Mouse (Mus musculus): ENCODE measurements around the gene Tns1. TPM values are rescaled to one million over a fixed set of nuclear protein-coding genes. Genes with fewer than 3 reads are reported as not detected.

Gene Tns1
- polyA plus RNA-seq, 1 experiment from 2014 or later = 17.1 TPM

GRCm38 (mm10) chr1:74051349-74051748 is 72.9 kb downstream of the Tns1 start:
- no peak overlapping the region for H3K4me2 ChIP-seq (replicated peaks)
- H3K9me3 ChIP-seq = no peaks in the 10 kb centered on the region
- H3K4me1 ChIP-seq = no peaks in the 10 kb centered on the region
- no peaks in the 10 kb centered on the region for H3K27me3 ChIP-seq
- H3K4me3 ChIP-seq = no peak overlapping the region
- no peak overlapping the region for H3K27ac ChIP-seq (replicated peaks)
- H3K36me3 ChIP-seq = no peaks in the 10 kb centered on the region
- no peak for ATAC-seq (ENCODE audit: low FRiP score, low read depth)
- 64% methylated on average over 2 of the region's 2 CpGs for WGBS
- H3K9ac ChIP-seq (replicated peaks) = no peak overlapping the region

- Histone ChIP-seq H3K9me3 (no peaks in the 10 kb centered on the region), H3K4me2 (replicated peaks) (no peak overlapping the region), H3K4me3 (no peak overlapping the region), H3K36me3 (no peaks in the 10 kb centered on the region), H3K9ac (replicated peaks) (no peak overlapping the region), H3K27me3 (no peaks in the 10 kb centered on the region), H3K27ac (replicated peaks) (no peak overlapping the region), H3K4me1 (no peaks in the 10 kb centered on the region)
- WGBS = 85% methylated on average over 17 of the region's 17 CpGs
- ATAC-seq (ENCODE audit: low FRiP score, low read depth) = no peak
These were observed 74.8 kb downstream of the Tns1 start for GRCm38 (mm10) chr1:74049430-74049829.

GRCm38 (mm10) chr1:74047722-74048121 is 76.5 kb downstream of the Tns1 start:
- Histone ChIP-seq H3K9me3 (no peaks in the 10 kb centered on the region), H3K4me2 (replicated peaks) (no peak overlapping the region)
- 79% methylated on average over 6 of the region's 6 CpGs for WGBS

GRCm38 (mm10) chr1:74047311-74047710 is 76.9 kb downstream of the Tns1 start:
- Histone ChIP-seq H3K4me1 (peaks cover 13% of the 10 kb centered on the region), H3K9ac (replicated peaks) (no peak overlapping the region), H3K9me3 (no peaks in the 10 kb centered on the region), H3K36me3 (no peaks in the 10 kb centered on the region), H3K4me2 (replicated peaks) (no peak overlapping the region), H3K27ac (replicated peaks) (no peak overlapping the region), H3K27me3 (no peaks in the 10 kb centered on the region; the same call in 1 of the 2 replicates), H3K4me3 (no peak overlapping the region)
- ATAC-seq (ENCODE audit: low FRiP score, low read depth) = no peak
- WGBS = 84% methylated on average over 2 of the region's 2 CpGs

More at GRCm38 (mm10) chr1:74047722-74048121, 76.5 kb downstream of the Tns1 start:
- no peak overlapping the region for H3K4me3 ChIP-seq
- no peak overlapping the region for H3K9ac ChIP-seq (replicated peaks)
- peaks cover 9% of the 10 kb centered on the region for H3K4me1 ChIP-seq
- no peak overlapping the region for H3K27ac ChIP-seq (replicated peaks)
- no peaks in the 10 kb centered on the region for H3K36me3 ChIP-seq
- no peaks in the 10 kb centered on the region for H3K27me3 ChIP-seq
- ATAC-seq (ENCODE audit: low FRiP score, low read depth) = no peak

- 91% methylated on average over 2 of the region's 2 CpGs for WGBS
- Histone ChIP-seq H3K4me2 (replicated peaks) (no peak overlapping the region), H3K4me3 (no peak overlapping the region), H3K9me3 (no peaks in the 10 kb centered on the region), H3K36me3 (no peaks in the 10 kb centered on the region), H3K27ac (replicated peaks) (no peak overlapping the region), H3K4me1 (peaks cover 24% of the 10 kb centered on the region), H3K27me3 (no peaks in the 10 kb centered on the region; the same call in 1 of the 2 replicates), H3K9ac (replicated peaks) (no peak overlapping the region)
- ATAC-seq (ENCODE audit: low FRiP score, low read depth) = no peak
These were observed 79.2 kb downstream of the Tns1 start for GRCm38 (mm10) chr1:74045034-74045433.

- Histone ChIP-seq H3K4me3 (no peak overlapping the region), H3K4me2 (replicated peaks) (no peak overlapping the region), H3K9ac (replicated peaks) (no peak overlapping the region), H3K27ac (replicated peaks) (no peak overlapping the region), H3K4me1 (peaks cover 24% of the 10 kb centered on the region), H3K27me3 (no peaks in the 10 kb centered on the region; the same call in 1 of the 2 replicates), H3K36me3 (no peaks in the 10 kb centered on the region), H3K9me3 (no peaks in the 10 kb centered on the region)
- no peak for ATAC-seq (ENCODE audit: low FRiP score, low read depth)
- WGBS = 69% methylated on average over 1 of the region's 1 CpGs
These were observed 79.8 kb downstream of the Tns1 start for GRCm38 (mm10) chr1:74044421-74044820.

- no peaks in the 10 kb centered on the region; the same call in 1 of the 2 replicates for H3K27me3 ChIP-seq
- H3K4me3 ChIP-seq = no peak overlapping the region
- no peak overlapping the region for H3K9ac ChIP-seq (replicated peaks)
- no peak for ATAC-seq (ENCODE audit: low FRiP score, low read depth)
- WGBS = 76% methylated on average over 4 of the region's 4 CpGs
- no peak overlapping the region for H3K4me2 ChIP-seq (replicated peaks)
- H3K36me3 ChIP-seq = no peaks in the 10 kb centered on the region
- H3K4me1 ChIP-seq = peaks cover 24% of the 10 kb centered on the region
- no peak overlapping the region for H3K27ac ChIP-seq (replicated peaks)
- H3K9me3 ChIP-seq = no peaks in the 10 kb centered on the region
These were observed 80.6 kb downstream of the Tns1 start for GRCm38 (mm10) chr1:74043584-74044105.

GRCm38 (mm10) chr1:74042711-74043467 is 81.4 kb downstream of the Tns1 start:
- 0 out of 2 replicates have a peak overlapping the region, but pooled peaks have one; percentile 6 for H3K27ac ChIP-seq (replicated peaks)
- H3K36me3 ChIP-seq = no peaks in the 10 kb centered on the region
- no peak overlapping the region for H3K4me2 ChIP-seq (replicated peaks)
- H3K9ac ChIP-seq (replicated peaks) = no peak overlapping the region
- WGBS = 53% methylated on average over 3 of the region's 3 CpGs
- peaks cover 24% of the 10 kb centered on the region for H3K4me1 ChIP-seq
- H3K9me3 ChIP-seq = no peaks in the 10 kb centered on the region
- no peaks in the 10 kb centered on the region; the same call in 1 of the 2 replicates for H3K27me3 ChIP-seq
- H3K4me3 ChIP-seq = no peak overlapping the region
- no peak for ATAC-seq (ENCODE audit: low FRiP score, low read depth)

GRCm38 (mm10) chr1:74041692-74042091 is 82.6 kb downstream of the Tns1 start:
- Histone ChIP-seq H3K4me2 (replicated peaks) (no peak overlapping the region), H3K4me3 (no peak overlapping the region), H3K27me3 (peaks cover 10% of the 10 kb centered on the region), H3K9me3 (no peaks in the 10 kb centered on the region), H3K4me1 (peaks cover 31% of the 10 kb centered on the region), H3K27ac (replicated peaks) (no peak overlapping the region), H3K36me3 (no peaks in the 10 kb centered on the region), H3K9ac (replicated peaks) (0 out of 2 replicates have a peak overlapping the region, but pooled peaks have one; percentile 6)
- WGBS = 50% methylated on average over 8 of the region's 8 CpGs
- no peak for ATAC-seq (ENCODE audit: low FRiP score, low read depth)

GRCm38 (mm10) chr1:74041178-74041577 is 83.1 kb downstream of the Tns1 start:
- ATAC-seq (ENCODE audit: low FRiP score, low read depth) = no peak
- Histone ChIP-seq H3K36me3 (no peaks in the 10 kb centered on the region), H3K4me2 (replicated peaks) (no peak overlapping the region), H3K9me3 (no peaks in the 10 kb centered on the region), H3K4me3 (no peak overlapping the region), H3K9ac (replicated peaks) (0 out of 2 replicates have a peak overlapping the region, but pooled peaks have one; percentile 6), H3K4me1 (peaks cover 33% of the 10 kb centered on the region), H3K27ac (replicated peaks) (0 out of 2 replicates have a peak overlapping the region, but pooled peaks have one; percentile 10), H3K27me3 (peaks cover 15% of the 10 kb centered on the region)
- 80% methylated on average over 7 of the region's 7 CpGs for WGBS

GRCm38 (mm10) chr1:74036560-74037390 is 87.5 kb downstream of the Tns1 start:
- ATAC-seq (ENCODE audit: low FRiP score, low read depth) = peak; percentile 41; the same call in 1 of the 2 replicates
- H3K4me1 ChIP-seq = peaks cover 16% of the 10 kb centered on the region
- peak overlapping the region; percentile 37 for H3K9ac ChIP-seq (replicated peaks)

More at GRCm38 (mm10) chr1:74036560-74037390, 87.5 kb downstream of the Tns1 start:
- H3K4me3 ChIP-seq = peak overlapping the region; percentile 39
- 3% methylated on average over 40 of the region's 40 CpGs for WGBS
- no peaks in the 10 kb centered on the region for H3K9me3 ChIP-seq
- no peak overlapping the region for H3K27ac ChIP-seq (replicated peaks)
- peaks cover 25% of the 10 kb centered on the region for H3K27me3 ChIP-seq
- peak overlapping the region; percentile 56 for H3K4me2 ChIP-seq (replicated peaks)
- no peaks in the 10 kb centered on the region for H3K36me3 ChIP-seq
